Mouse (Mus musculus): ENCODE data around the gene Gm28778. TPM values are rescaled to one million over a fixed set of nuclear protein-coding genes. Genes with fewer than 3 reads are reported as not detected.

The Gm28778 gene
- total RNA-seq, 2 experiments from 2014 or later: 0.40 to 0.43 TPM

Other genes with a start within 250 kb of the Gm28778 start
- gene Mstn, start 235.5 kb upstream of the Gm28778 start, total RNA-seq (2021): 10 to 100 TPM; 41.3 to 43.2 TPM
- not detected for gene 1700019A02Rik, start 109.5 kb upstream of the Gm28778 start, total RNA-seq (2021)
- 1 to 10 TPM; 4.0 to 5.2 TPM for gene Pms1, start 93 bp upstream of the Gm28778 start, total RNA-seq (2021)
- 1 to 10 TPM; 7.9 to 8.3 TPM for gene Ormdl1, start within 50 bp of the Gm28778 start, total RNA-seq (2021)
- gene Osgepl1, start 16.5 kb downstream of the Gm28778 start, total RNA-seq (2021): 10 to 100 TPM; 22.8 to 28.1 TPM
- gene Asdurf, start 55.5 kb downstream of the Gm28778 start, total RNA-seq (2021): 1 to 10 TPM in 1 of 2 experiments, not detected in 1; 7.4 TPM
- gene Gm28551, start 55.6 kb downstream of the Gm28778 start, total RNA-seq (2021): under 1 TPM; 0.12 to 0.14 TPM
- 10 to 100 TPM; 62.4 to 65.3 TPM for gene Asnsd1, start 55.6 kb downstream of the Gm28778 start, total RNA-seq (2021)